Mouse (Mus musculus) small intestine, adult 2 months (tissue): Measurements from ENCODE around the gene Mettl7b.
"Not testable (repeated sequence)": the region's sequence is repeated elsewhere in the genome, so short reads cannot be mapped to it uniquely, and the experiment has no call there.

ENCODE experiments used
- CTCF ChIP-seq: fragments of 200-500 bp; IDR thresholded peaks from 2 replicates; pipeline ENCODE4 v1.5.1; 2012; ENCODE audit warnings: low read depth, mild to moderate bottlenecking, control low read depth, inconsistent platforms, low read length, moderate library complexity, mixed read lengths; ENCODE audit not compliant: insufficient replicate concordance, insufficient read length; ENCODE audit errors: extremely low read depth
- POLR2A ChIP-seq: fragments of 200-500 bp; IDR thresholded peaks from 2 replicates; pipeline ENCODE4 v1.6.1; 2012; ENCODE audit warnings: low read depth, mild to moderate bottlenecking, control low read depth, inconsistent platforms, low read length, moderate library complexity

- not testable (repeated sequence) for TF ChIP-seq CTCF, POLR2A
Observed at GRCm38 (mm10) chr10:128990129-128990850, 29.5 kb upstream of the Mettl7b start.
